Mouse (Mus musculus) left cerebral cortex, adult 9 months (tissue): ENCODE measurements around the gene Afg1l.
A peak's percentile ranks its signal among the peaks of the same experiment; 100 is the strongest.

ENCODE experiments used
- DNase-seq, 2 experiments: peaks; one replicate each; pipeline ENCODE4 v3.0.0; 2022; ENCODE audit warnings: low spot score in 2 of 2

Afg1l gene

GRCm38 (mm10) chr10:42299426-42299825, 178.9 kb downstream of the Afg1l start:
- no peak for DNase-seq

GRCm38 (mm10) chr10:42297954-42298353, 180.4 kb downstream of the Afg1l start:
- no peak for DNase-seq

GRCm38 (mm10) chr10:42297109-42297508, 181.3 kb downstream of the Afg1l start:
- no peak for DNase-seq

- DNase-seq: no peak
Observed at GRCm38 (mm10) chr10:42296559-42296958, 181.8 kb downstream of the Afg1l start.

- DNase-seq: peak in 1 of 2 experiments; percentile 42
Observed at GRCm38 (mm10) chr10:42295028-42295427, 183.3 kb downstream of the Afg1l start.

GRCm38 (mm10) chr10:42294392-42294791, 184.0 kb downstream of the Afg1l start:
- DNase-seq: no peak

- no peak for DNase-seq
Observed at GRCm38 (mm10) chr10:42293877-42294276, 184.5 kb downstream of the Afg1l start.

GRCm38 (mm10) chr10:42291360-42291759, 187.0 kb downstream of the Afg1l start:
- DNase-seq: no peak

GRCm38 (mm10) chr10:42287666-42288065, 190.7 kb downstream of the Afg1l start:
- no peak for DNase-seq

- no peak for DNase-seq
Observed at GRCm38 (mm10) chr10:42278307-42278850, 200.0 kb downstream of the Afg1l start.

- DNase-seq: peak; percentile 98 to 99
Observed at GRCm38 (mm10) chr10:42277476-42278306, 200.7 kb downstream of the Afg1l start.

GRCm38 (mm10) chr10:42276507-42277345, 201.6 kb downstream of the Afg1l start, which contains the start of gene Foxo3:
TSS of gene Foxo3 (minus strand) at chr10:42276755.
- DNase-seq: peak; percentile 67 to 84

- DNase-seq: peak in 1 of 2 experiments; percentile 61
Observed at GRCm38 (mm10) chr10:42275871-42276501, 202.4 kb downstream of the Afg1l start.

GRCm38 (mm10) chr10:42275401-42275870, 202.9 kb downstream of the Afg1l start:
- DNase-seq: peak in 1 of 2 experiments; percentile 41

GRCm38 (mm10) chr10:42274712-42275400, 203.5 kb downstream of the Afg1l start:
- peak in 1 of 2 experiments; percentile 23 for DNase-seq

GRCm38 (mm10) chr10:42273760-42274691, 204.3 kb downstream of the Afg1l start:
- DNase-seq: peak; percentile 27 to 32

GRCm38 (mm10) chr10:42273403-42273759, 205.0 kb downstream of the Afg1l start:
- no peak for DNase-seq

GRCm38 (mm10) chr10:42271454-42272230, 206.7 kb downstream of the Afg1l start:
- DNase-seq: no peak
